Mouse (Mus musculus): ENCODE data around the gene Ddr1.

DNA sequence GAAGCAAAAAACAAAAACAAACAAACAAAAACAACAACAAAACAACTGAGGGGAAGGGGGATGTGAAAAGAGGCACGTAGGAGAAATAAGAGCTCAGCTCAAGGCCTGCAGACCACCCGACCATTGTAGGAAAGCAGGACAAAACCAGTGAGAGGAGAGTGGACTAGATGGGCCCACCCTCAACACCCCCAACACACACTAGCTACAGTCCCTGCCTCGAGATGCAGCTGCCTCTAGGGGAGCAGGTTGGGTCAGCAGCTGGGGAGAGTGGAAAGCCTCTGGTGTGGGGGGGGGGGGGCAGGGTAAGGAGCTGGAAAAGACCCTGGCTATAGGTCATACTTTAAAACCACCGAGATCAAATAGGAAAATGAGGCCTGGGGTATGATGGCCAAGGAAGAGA lies 1.8 kb downstream of the Ddr1 start:
- TF ChIP-seq CTCF (conservative IDR thresholded peaks at IDR 0.05; ENCODE audit: insufficient read depth, insufficient read length, low read depth, low read length) (no peak), POLR2A (IDR thresholded peaks at IDR 0.05; ENCODE audit: low read depth, low read length) (no peak)
